ENCODE assay signal across 9 mouse cellular contexts in genomic region chr9:40227874-40228789, GRCm38 (mm10). TPM values are rescaled to one million over a fixed set of nuclear protein-coding genes. Genes with fewer than 3 reads are reported as not detected.
DNase-seq lines count a peak whose midpoint lies in the region; ATAC-seq and TF ChIP-seq lines count a peak whose summit lies in the region.
"Had no signal": no experiment of that assay in that cellular context is flagged by ENCODE, and none has a peak within 500 bp of the region (broad histone marks: within the 10 kb centered on the region; RNA-seq: fewer than 3 reads in every experiment).

No protein-coding gene starts in this region.

- TF ChIP-seq POLR2A in thymus, adult 2 months (IDR thresholded peaks at IDR 0.05; ENCODE audit: control insufficient read depth, extremely low read depth, insufficient read depth, low read length, poor library complexity): no peak
- no peak for TF ChIP-seq POLR2A in lung, adult 2 months (IDR thresholded peaks at IDR 0.05; ENCODE audit: borderline replicate concordance, extremely low read depth, low read depth, low read length)

- TF ChIP-seq CTCF in thymus, adult 2 months (IDR thresholded peaks at IDR 0.05; ENCODE audit: borderline replicate concordance, control insufficient read depth, extremely low read depth, insufficient read depth, low read length, poor library complexity): no peak
- TF ChIP-seq CTCF in hindbrain, postnatal 0 days (IDR thresholded peaks at IDR 0.05; ENCODE audit: low read depth): peak; percentile 90
- peak; percentile 27; the same call in 1 of the 2 replicates for TF ChIP-seq CTCF in lung, adult 2 months (IDR thresholded peaks at IDR 0.05; ENCODE audit: insufficient read depth, low read length)

- no peaks in the 10 kb centered on the region for H3K36me3 ChIP-seq in thymus, adult 2 months (ENCODE audit: control insufficient read depth, insufficient read depth, low read length)
- no peaks in the 10 kb centered on the region for H3K36me3 ChIP-seq in embryonic facial prominence, embryonic 15.5 days
- H3K36me3 ChIP-seq in hindbrain, postnatal 0 days (ENCODE audit: insufficient read depth, low read length): no peaks in the 10 kb centered on the region

- H3K27me3 ChIP-seq in thymus, adult 2 months (ENCODE audit: control insufficient read depth, insufficient read depth, low read length): no peaks in the 10 kb centered on the region
- H3K27me3 ChIP-seq in embryonic facial prominence, embryonic 15.5 days: 0 out of 2 replicates have a peak, but pooled peaks cover 4% of the 10 kb centered on the region
- no peaks in the 10 kb centered on the region for H3K27me3 ChIP-seq in hindbrain, postnatal 0 days (ENCODE audit: insufficient read depth, low read length)

- H3K9me3 ChIP-seq in embryonic facial prominence, embryonic 15.5 days (replicated peaks): no peaks in the 10 kb centered on the region
- H3K9me3 ChIP-seq in hindbrain, postnatal 0 days (ENCODE audit: low read length): no peaks in the 10 kb centered on the region

- ATAC-seq in embryonic facial prominence, embryonic 15.5 days (ENCODE audit: insufficient number of reproducible peaks, low FRiP score, low TSS enrichment, low read depth): 0 out of 2 replicates have a peak, but pooled peaks have one; percentile 29
- peak; percentile 83 for ATAC-seq in hindbrain, postnatal 0 days
- no peak for ATAC-seq in activated CD4-positive, CD25-positive, alpha-beta regulatory T cell, adult 4 months

- H3K4me3 ChIP-seq in thymus, adult 2 months (ENCODE audit: control insufficient read depth, insufficient read depth, low read length): no peak overlapping the region
- no peak overlapping the region for H3K4me3 ChIP-seq in embryonic facial prominence, embryonic 15.5 days (replicated peaks)
- H3K4me3 ChIP-seq in hindbrain, postnatal 0 days (ENCODE audit: low read length): no peak overlapping the region
- H3K4me3 ChIP-seq in lung, adult 2 months (replicated peaks; ENCODE audit: extremely low read depth, low read depth, low read length): no peak overlapping the region

- WGBS in thymus, adult 2 months: 60% methylated on average over 10 of the region's 10 CpGs
- WGBS in embryonic facial prominence, embryonic 15.5 days: 68% methylated on average over 10 of the region's 10 CpGs
- WGBS in hindbrain, postnatal 0 days: 65% methylated on average over 10 of the region's 10 CpGs
- 68% methylated on average over 10 of the region's 10 CpGs for WGBS in lung, adult 2 months

- H3K27ac ChIP-seq in thymus, adult 2 months (ENCODE audit: control insufficient read depth, insufficient read depth, low read length): no peak overlapping the region
- H3K27ac ChIP-seq in embryonic facial prominence, embryonic 15.5 days (replicated peaks): no peak overlapping the region
- no peak overlapping the region for H3K27ac ChIP-seq in hindbrain, postnatal 0 days

- no peak overlapping the region for H3K4me2 ChIP-seq in embryonic facial prominence, embryonic 15.5 days (replicated peaks)
- no peak overlapping the region for H3K4me2 ChIP-seq in hindbrain, postnatal 0 days (ENCODE audit: low read depth, low read length)

- no peak overlapping the region for H3K9ac ChIP-seq in embryonic facial prominence, embryonic 15.5 days
- no peak overlapping the region for H3K9ac ChIP-seq in hindbrain, postnatal 0 days (replicated peaks; ENCODE audit: low read length)

- no peaks in the 10 kb centered on the region for H3K4me1 ChIP-seq in thymus, adult 2 months (replicated peaks; ENCODE audit: control insufficient read depth, insufficient read depth, low read length)
- H3K4me1 ChIP-seq in embryonic facial prominence, embryonic 15.5 days: no peaks in the 10 kb centered on the region
- H3K4me1 ChIP-seq in hindbrain, postnatal 0 days (ENCODE audit: insufficient read depth, low read length): no peaks in the 10 kb centered on the region
- no peaks in the 10 kb centered on the region for H3K4me1 ChIP-seq in lung, adult 2 months (ENCODE audit: control insufficient read depth, insufficient read depth, low read length)

- DNase-seq in thymus, postnatal 14 days: peak; percentile 6
- no peak for DNase-seq in thymus, adult 2 months
- peak; percentile 40 to 49 for DNase-seq in adrenal gland, postnatal 36 days
- DNase-seq in hindbrain, postnatal 0 days (ENCODE audit: low spot score): peak; percentile 91
- no peak for DNase-seq in lung, adult 2 months
- DNase-seq in retina, adult 2 months (ENCODE audit: low read depth, low spot score): peak; percentile 60

RNA-seq across cellular contexts. Expression of gene Zfp202, which starts 36.0 kb away (rescaled TPM):
- 0.74 and 0.80 TPM in 2 replicates for polyA plus RNA-seq in thymus, adult 2 months (2012; rRNA removed)
- total RNA-seq in adrenal gland, postnatal 36 days (2021): 1 to 10 TPM; 5.6 to 6.2 TPM
- 5.8 and 6.5 TPM in 2 replicates for polyA plus RNA-seq in embryonic facial prominence, embryonic 15.5 days (2015; fragmentation: Nextera tagmentation; extraction: Ambion mirVana)
- total RNA-seq in hindbrain, postnatal 0 days (2014; rRNA removed): 8.1 TPM in 2 replicates
- polyA plus RNA-seq in hindbrain, postnatal 0 days (2015; fragmentation: Nextera tagmentation; extraction: Ambion mirVana): 4.9 TPM in 2 replicates
- polyA plus RNA-seq in lung, adult 2 months (2012; rRNA removed): 0.65 and 1.1 TPM in 2 replicates
- 1 to 10 TPM in 1 of 2 experiments, under 1 TPM in 1; 0.79 to 1.3 TPM for polyA plus RNA-seq in activated CD4-positive, CD25-positive, alpha-beta regulatory T cell, adult 4 months (2017; shearing (Covaris generic))

RNA-seq across cellular contexts. Expression of gene Scn3b, which starts 40.9 kb away (rescaled TPM):
- 1.3 and 1.5 TPM in 2 replicates for polyA plus RNA-seq in thymus, adult 2 months (2012; rRNA removed)
- total RNA-seq in adrenal gland, postnatal 36 days (2021): 1 to 10 TPM; 6.2 to 7.5 TPM
- polyA plus RNA-seq in embryonic facial prominence, embryonic 15.5 days (2015; fragmentation: Nextera tagmentation; extraction: Ambion mirVana): 13.7 and 14.0 TPM in 2 replicates
- 154 and 159 TPM in 2 replicates for total RNA-seq in hindbrain, postnatal 0 days (2014; rRNA removed)
- 94.5 and 109 TPM in 2 replicates for polyA plus RNA-seq in hindbrain, postnatal 0 days (2015; fragmentation: Nextera tagmentation; extraction: Ambion mirVana)
- 23.6 and 33.2 TPM in 2 replicates for polyA plus RNA-seq in lung, adult 2 months (2012; rRNA removed)
- polyA plus RNA-seq in activated CD4-positive, CD25-positive, alpha-beta regulatory T cell, adult 4 months (2017; shearing (Covaris generic)): not detected
- total RNA-seq: neutrophil, adult 5-6 weeks had no signal

RNA-seq across cellular contexts. Expression of gene Olfr986, which starts 47.4 kb away (rescaled TPM):
- polyA plus RNA-seq in thymus, adult 2 months (2012; rRNA removed): not detected in 2 replicates
- not detected for total RNA-seq in adrenal gland, postnatal 36 days (2021)
- 0.05 TPM in 1 of 2 replicates, not detected in the other for polyA plus RNA-seq in embryonic facial prominence, embryonic 15.5 days (2015; fragmentation: Nextera tagmentation; extraction: Ambion mirVana)
- total RNA-seq in hindbrain, postnatal 0 days (2014; rRNA removed): not detected in 2 replicates
- not detected in 2 replicates for polyA plus RNA-seq in hindbrain, postnatal 0 days (2015; fragmentation: Nextera tagmentation; extraction: Ambion mirVana)
- polyA plus RNA-seq in lung, adult 2 months (2012; rRNA removed): not detected in 2 replicates
- under 1 TPM in 1 of 2 experiments, not detected in 1; 0.11 TPM for polyA plus RNA-seq in activated CD4-positive, CD25-positive, alpha-beta regulatory T cell, adult 4 months (2017; shearing (Covaris generic))
- total RNA-seq: neutrophil, adult 5-6 weeks had no signal

Comparison
In these comparisons a context has a peak if more than half of its experiments do, and no peak if none do; other contexts are left out.
1. DNase-seq: peak in thymus, postnatal 14 days (single experiment), adrenal gland, postnatal 36 days (2 of 2), hindbrain, postnatal 0 days (single experiment) and retina, adult 2 months (single experiment); none in thymus, adult 2 months (single experiment) and lung, adult 2 months (single experiment).